ENCODE assay signal across 8 mouse cellular contexts in genomic region chr11:58330276-58331148, GRCm38 (mm10). TPM values are rescaled to one million over a fixed set of nuclear protein-coding genes. Genes with fewer than 3 reads are reported as not detected.
DNase-seq lines count a peak whose midpoint lies in the region; ATAC-seq lines count a peak whose summit lies in the region.

Gene Zfp672, minus strand, starts transcription at chr11:58330339.
Gene Sh3bp5l, plus strand, starts transcription at chr11:58330724.

- H3K27me3 ChIP-seq in hindbrain, embryonic 15.5 days: no peaks in the 10 kb centered on the region

- H3K9me3 ChIP-seq in hindbrain, embryonic 15.5 days: no peaks in the 10 kb centered on the region

- peaks cover 55% of the 10 kb centered on the region for H3K4me1 ChIP-seq in hindbrain, embryonic 15.5 days (replicated peaks)

- peak; percentile 96 for ATAC-seq in hindbrain, embryonic 15.5 days (ENCODE audit: low FRiP score, low read depth)

- H3K9ac ChIP-seq in hindbrain, embryonic 15.5 days: peak within 1 kb of the TSS; percentile 95

- WGBS in hindbrain, embryonic 15.5 days: under 1% methylated on average over 52 of the region's 52 CpGs

- H3K4me3 ChIP-seq in hindbrain, embryonic 15.5 days: peak within 1 kb of the TSS; percentile 96

- peaks cover 25% of the 10 kb centered on the region for H3K36me3 ChIP-seq in hindbrain, embryonic 15.5 days

- DNase-seq in T-cell, adult 2 months (ENCODE audit: low spot score): peak; percentile 90
- DNase-seq in cerebellum, postnatal 25 days: peak; percentile 91 to 94
- peak; percentile 90 to 95 for DNase-seq in frontal cortex, postnatal 36 days (ENCODE audit: low spot score in 2 of 2)
- peak; percentile 90 for DNase-seq in left cerebral cortex, adult 11 months (ENCODE audit: low spot score)
- peak; percentile 91 for DNase-seq in lung, postnatal 4 days
- peak; percentile 90 for DNase-seq in retina, postnatal 7 days (ENCODE audit: low read depth, low spot score)
- DNase-seq in urinary bladder, postnatal 14 days (ENCODE audit: low spot score): peak; percentile 90

- peak within 1 kb of the TSS; percentile 85 for H3K4me2 ChIP-seq in hindbrain, embryonic 15.5 days

- peak within 1 kb of the TSS; percentile 73 for H3K27ac ChIP-seq in hindbrain, embryonic 15.5 days (replicated peaks)

RNA-seq across cellular contexts. Expression of gene Zfp672, which starts in this region (rescaled TPM):
- 37.5 and 39.4 TPM in 2 replicates for polyA plus RNA-seq in hindbrain, embryonic 15.5 days (2015; fragmentation: Nextera tagmentation; extraction: Ambion mirVana)

RNA-seq across cellular contexts. Expression of gene Sh3bp5l, which starts in this region (rescaled TPM):
- polyA plus RNA-seq in hindbrain, embryonic 15.5 days (2015; fragmentation: Nextera tagmentation; extraction: Ambion mirVana): 48.4 and 51.9 TPM in 2 replicates

Comparison
In these comparisons a context has a peak if more than half of its experiments do, and no peak if none do; other contexts are left out.
1. Peak in every context shown above with its lines: DNase-seq, ATAC-seq, H3K4me3 ChIP-seq and H3K27ac ChIP-seq.